Mouse (Mus musculus): ENCODE results near the gene Gdf3.
"Not testable (repeated sequence)": the region's sequence is repeated elsewhere in the genome, so short reads cannot be mapped to it uniquely, and the experiment has no call there.

The Gdf3 gene

DNA sequence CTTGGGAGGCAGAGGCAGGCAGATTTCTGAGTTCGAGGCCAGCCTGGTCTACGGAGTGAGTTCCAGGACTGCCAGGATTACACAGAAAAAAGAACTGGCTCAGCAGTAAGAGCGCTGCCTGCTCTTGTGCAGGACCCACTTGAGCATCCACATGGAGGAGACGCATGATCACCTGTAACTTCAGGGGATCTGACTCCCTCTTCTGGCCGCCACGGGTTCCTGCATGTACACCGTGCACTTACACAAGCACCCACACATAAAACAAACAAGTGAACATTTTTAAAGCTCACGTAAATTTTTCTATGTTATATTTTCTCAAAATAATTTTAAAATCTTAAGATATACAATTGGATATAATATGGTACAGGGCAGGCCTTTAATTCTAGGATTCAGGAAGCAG lies 4.4 kb downstream of the Gdf3 start:
- DNase-seq (ENCODE audit: low spot score in 2 of 2), result no peak

DNA sequence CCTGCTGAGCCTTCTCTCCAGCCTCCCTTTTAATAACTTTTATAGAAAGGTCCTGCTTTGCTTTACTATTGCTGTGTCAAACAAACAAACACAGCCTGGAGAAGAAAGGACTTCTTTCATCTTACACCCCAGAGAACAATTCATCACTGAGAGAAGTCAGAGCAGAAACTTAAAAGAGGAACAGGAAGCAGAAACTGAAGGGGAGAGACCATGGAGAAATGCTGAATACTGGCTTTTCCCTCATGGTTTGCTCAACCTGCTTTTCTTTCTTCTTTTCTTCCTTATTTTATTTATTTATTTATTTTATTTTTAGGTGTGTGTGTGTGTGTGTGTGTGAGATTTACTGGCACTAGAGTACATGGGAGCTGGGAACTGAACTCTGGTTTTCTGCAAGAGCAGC lies 5.6 kb downstream of the Gdf3 start:
- DNase-seq (ENCODE audit: low spot score in 2 of 2), result no peak

DNA sequence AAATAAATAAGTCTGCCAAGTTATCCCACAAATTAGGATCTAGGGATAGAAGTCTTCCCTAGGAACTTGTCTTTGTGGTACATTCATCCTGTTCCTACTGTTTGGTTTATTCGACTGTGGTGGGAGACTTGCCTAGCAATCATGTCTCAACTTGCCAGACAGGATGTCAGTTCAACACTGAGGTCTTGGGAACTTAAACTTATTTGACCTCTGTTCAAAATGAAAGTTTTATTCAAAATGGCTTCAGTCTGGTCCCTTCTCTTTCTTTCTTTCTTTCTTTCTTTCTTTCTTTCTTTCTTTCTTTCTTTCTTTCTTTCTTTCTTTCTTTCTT lies 6.9 kb downstream of the Gdf3 start:
- no peak for DNase-seq (ENCODE audit: low spot score in 2 of 2)

DNA sequence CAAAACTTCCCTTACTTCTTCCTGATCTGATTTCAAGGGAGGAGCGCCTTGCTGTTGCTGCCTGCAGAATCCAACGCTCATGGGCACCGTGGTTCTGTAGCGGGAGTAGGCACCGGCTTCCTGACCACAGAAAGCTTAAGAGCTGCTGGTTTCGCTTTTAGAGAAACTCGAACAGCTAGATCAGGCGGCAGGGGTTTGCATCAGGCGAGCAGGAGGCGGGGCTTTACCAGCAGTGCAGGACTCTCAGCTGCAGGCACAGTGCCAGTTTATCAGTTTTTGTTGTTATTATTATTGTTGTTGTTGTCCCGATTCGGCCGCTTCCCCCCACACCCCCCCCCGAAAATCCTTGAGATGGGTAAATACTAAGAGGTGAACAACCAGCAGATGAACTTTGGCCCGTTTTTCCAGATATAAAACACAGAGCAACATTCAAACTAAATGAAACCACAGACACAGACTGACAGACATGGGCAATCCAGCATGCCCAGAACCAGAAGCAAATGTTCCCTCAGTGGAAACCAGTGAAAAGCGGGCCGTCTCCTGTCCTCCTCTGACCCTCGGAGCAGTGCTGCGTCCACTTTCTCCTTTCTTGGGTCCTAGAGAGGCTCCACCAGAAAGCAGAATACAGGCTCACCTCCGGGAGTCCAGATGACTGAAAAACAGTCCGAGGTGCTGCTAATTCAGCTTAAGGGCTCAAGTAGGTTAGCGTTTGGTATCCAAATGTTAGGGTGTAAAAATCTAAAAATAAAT lies 7.5 kb downstream of the Gdf3 start, which contains the start of gene Apobec1:
TSS of gene Apobec1 (minus strand) at position 203 of the 750 bp plus-strand sequence.
- DNase-seq (ENCODE audit: low spot score in 2 of 2), result peak in 1 of 2 experiments; percentile 47

DNA sequence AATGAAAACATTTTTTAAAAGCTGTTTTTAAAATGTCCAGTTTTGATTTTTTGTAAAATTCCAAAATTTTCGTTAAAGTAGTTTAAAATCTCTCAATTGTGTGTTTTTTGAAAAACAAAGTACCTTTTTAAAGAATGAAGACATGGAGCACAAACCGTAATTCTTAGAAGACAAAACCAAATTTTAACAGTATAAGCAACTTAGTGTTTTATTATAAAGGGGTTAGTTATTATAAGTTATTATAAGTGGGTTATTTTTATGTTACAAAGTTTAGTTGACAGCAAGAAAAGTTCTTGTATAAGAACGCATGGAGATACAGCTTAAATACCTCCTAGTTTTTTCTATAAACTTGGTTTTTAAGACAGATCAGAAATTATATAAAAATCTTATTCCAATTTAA lies 8.3 kb downstream of the Gdf3 start:
- no peak for DNase-seq (ENCODE audit: low spot score in 2 of 2)

DNA sequence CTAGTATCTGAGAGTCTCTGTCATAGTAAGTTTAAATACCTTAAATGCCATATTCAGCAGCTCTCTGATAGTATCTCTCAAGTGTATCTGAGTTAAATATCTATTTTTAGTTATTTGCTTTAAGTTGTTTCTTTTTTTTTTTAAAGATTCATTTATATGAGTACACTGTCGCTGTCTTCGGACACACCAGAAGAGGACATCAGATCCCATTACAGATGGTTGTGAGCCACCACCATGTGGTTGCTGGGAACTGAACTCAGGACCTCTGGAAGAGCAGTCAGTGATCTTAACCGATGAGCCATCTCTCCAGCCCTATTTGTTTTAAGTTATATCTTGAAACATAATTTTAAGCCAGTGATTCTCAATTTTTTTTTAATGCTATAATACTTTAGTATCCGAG lies 8.9 kb downstream of the Gdf3 start:
- DNase-seq (ENCODE audit: low spot score in 2 of 2), result no peak

DNA sequence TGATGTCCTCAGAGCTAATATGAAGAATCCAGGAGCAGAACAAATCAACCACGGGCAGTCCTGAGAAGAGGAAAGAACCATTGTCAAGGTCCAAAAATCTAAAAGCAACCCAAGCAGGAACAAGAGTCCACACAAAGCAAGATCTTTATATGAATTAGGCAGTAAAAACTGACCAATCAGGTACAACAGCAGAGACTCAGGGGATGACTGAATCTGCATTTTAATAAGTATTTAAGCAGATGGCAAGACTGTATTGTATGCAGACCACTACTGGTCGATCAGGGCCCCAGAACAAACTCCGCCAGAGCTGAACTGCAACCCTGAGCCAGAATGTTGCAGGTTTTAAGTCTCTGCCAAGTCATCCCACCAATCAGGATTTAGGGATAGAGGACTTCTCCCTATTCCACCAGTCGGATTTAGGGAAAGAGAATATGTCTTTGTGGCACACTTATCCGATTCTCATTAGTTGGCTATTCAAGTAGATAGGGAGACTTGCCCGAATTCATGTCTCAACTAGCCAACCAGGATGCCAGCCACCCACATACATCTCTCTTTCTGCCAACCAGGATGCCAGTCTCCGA lies 9.7 kb downstream of the Gdf3 start:
- DNase-seq (ENCODE audit: low spot score in 2 of 2), result no peak

DNA sequence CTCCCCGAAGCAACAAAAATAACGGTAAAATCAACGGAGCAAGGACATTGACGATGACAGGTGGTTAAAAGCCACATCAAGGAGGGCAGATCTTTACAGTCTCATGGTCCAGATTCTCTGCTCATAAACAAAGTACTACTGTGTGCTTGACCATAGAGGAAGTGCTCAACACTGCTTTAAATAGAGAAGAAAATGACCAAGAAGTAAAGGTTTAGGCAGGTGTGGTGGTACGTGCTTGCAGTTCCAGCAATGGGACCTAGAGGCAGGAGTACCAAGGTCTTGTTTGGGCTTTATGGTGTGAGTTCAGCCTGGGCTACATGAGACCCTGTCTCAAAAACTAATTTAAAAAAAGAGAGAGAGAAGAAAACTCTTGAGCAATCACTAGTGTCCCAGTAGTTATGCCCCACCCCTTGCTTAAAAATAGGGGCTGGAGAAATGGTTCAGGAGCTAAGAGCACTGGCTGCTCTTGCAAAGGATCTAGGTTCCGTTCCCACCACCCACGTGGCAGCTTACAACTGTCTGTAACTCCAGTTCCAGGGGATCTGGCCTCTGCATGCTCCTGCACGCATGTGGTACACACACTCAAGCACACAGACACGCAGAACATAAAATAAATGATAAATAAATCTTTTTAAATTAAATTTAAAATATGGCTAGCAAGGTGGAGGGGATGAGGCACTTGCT lies 10.7 kb downstream of the Gdf3 start:
- DNase-seq (ENCODE audit: low spot score in 2 of 2), result no peak

DNA sequence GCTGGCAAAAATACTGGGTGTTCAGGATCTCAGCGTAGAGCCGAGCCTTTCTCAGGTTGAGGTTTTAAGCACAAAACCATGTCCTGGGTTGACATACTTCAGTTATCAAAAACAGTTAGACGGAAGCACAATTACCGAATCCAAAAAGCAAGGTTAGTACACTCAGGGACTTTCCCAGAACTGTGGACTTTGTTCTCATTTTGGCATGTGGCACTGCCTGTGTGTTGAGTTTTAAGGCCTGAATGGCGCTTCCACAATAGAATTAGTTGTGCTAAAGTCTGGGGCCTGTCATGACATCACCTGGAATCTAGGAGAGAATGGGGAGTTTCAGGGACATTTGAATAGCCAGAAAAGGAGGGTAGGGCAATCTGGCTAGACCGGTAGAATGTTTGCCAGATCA lies 11.5 kb downstream of the Gdf3 start:
- no peak for DNase-seq (ENCODE audit: low spot score in 2 of 2)

DNA sequence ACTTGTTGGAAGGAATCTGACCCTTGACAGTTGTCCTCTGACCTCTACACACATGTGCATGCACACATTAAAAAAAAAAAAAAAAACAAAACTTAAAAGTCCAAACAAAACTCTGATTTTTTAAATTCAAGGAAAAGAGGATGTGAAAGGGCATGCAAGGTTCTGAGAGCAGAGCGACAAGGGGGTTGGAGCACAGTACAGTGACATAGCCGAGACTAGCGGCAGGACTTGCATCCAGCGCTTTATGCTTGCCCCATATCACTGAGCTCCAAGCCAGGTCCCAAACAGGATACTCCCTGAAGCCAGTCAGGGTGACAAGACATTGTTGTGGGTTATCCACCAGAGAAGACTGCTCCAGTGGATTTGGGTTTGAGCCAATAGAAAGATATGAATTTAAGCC lies 11.9 kb downstream of the Gdf3 start:
- DNase-seq (ENCODE audit: low spot score in 2 of 2), result no peak

DNA sequence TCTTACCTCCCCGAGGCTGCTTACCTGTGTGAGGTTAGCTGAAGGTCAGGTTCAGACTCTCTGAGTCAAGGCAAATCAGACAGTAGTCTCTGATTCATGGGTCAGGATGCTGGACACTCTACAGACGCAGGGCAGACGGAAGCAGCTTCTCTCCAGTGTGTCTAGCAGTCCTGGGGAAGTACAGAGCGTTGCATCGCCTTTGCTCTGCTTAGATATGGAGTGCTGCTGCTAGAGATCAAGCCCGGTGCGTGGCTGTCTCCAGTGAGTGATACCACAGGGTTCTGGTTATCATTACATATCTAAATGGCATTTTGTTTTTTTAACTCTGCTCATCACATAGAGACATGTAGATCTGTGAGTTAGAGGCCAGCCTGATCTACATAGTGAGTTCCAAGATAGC lies 13.3 kb downstream of the Gdf3 start:
- DNase-seq (ENCODE audit: low spot score in 2 of 2), result no peak

DNA sequence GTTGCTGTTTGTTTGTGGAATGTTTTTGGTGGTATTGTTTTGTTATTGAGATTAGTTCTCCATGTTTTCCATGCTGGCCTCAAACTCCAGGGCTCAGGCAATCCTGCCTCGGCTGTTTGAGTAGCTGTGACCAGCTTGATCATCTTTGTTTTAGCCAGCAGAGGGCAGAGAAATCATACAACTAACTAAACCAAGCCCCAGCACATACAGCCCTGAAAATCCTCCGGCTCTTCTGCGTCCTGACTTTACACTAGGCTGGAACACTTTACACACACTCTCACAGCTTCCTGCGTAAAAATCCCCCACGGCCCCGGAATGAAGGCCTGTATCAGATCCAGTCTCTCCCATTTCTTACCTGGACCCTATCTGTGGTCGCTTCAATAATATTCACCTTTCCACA lies 14.2 kb downstream of the Gdf3 start:
- DNase-seq (ENCODE audit: low spot score in 2 of 2), result peak in 1 of 2 experiments; percentile 19

DNA sequence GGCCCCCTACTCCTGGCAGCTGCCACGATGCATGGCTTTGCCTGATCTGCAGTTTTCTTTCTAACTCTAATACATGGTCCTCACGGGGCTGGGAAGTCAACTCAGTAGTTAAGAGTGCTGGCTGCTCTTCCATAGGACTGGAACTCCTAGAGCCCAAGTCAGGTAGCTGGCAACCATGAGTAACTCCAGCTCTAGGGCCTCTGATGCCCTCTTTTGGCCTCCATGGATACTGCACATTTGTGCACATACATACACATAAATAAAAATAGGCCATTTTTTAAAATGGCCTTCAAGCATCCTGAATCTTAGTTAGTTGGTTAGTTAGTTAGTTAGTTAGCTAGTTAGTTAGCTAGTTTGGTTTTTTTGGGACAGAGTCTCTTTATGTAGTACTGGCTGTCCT lies 17.0 kb downstream of the Gdf3 start:
- no peak for DNase-seq (ENCODE audit: low spot score in 2 of 2)

DNA sequence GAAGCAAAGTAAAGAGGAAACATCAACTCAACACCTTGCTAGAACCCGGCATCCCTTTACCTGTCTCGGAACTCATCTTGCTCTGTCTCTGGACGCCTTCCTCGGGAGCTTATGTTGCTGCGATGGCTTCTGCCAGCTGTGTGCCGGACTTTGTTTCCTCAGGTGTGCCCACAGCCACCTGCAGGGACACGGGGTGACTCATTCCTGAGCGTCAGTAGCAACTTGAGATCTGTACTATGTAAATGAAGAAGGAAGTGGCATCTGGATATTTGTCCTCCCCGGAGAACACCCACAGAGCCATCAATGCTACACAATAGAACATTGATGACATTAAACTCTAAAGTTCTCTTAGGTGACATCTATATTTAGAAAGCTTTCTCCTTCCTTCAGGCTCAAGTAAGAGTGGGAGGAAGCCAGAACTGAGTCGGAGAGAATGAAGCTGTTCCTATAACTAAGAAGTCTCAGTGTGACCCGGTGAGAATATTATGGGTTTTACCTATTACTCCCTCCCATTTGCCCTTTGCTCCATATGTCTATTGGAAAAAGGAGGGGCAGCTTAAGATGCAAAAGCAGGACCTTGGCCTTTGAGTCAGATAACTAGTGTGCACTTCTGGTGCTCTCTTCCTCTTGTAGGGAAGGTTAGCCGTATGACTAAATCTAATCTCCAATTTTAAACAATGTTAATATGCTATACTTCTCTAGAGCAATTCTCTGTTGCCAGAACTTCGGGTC lies 18.7 kb downstream of the Gdf3 start:
- no peak for DNase-seq (ENCODE audit: low spot score in 2 of 2)

DNA sequence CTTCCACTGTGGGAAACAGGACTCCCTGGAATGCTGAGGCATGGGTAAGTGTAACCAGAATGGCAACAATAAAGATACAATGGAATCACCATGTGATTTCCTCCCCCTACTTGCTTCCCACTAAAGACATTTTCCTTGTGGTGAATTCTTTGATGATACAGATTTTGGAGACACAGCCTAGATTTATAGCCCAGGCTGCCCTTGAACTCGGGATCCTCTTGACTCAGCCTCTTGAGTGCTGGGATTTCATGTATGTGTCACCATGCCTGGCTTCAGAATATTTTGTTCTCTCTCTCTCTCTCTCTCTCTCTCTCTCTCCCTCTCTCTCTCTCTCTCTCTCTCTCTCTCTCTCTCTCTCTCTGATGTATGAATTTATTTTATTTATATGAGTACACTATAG lies 30.8 kb downstream of the Gdf3 start:
- DNase-seq (ENCODE audit: low spot score in 2 of 2), result no peak

DNA sequence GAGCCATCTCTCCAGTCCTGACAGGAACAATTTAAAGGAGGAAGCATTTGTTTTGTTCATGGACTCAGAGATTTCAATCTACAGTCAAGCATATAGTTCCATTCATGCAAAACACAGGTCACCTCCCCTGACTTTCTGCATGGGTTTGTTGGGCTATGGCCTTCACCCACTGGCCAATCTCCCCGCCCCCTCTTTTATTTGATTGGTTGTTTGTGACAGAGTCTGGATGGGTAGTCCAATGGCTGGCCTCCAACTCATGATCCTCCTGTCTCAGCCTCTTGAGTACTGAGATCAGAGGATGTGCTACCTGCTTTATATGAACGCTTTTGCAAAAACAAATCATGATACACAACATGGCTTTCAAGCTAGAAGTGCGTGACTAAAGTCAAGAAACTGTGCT lies 32.9 kb downstream of the Gdf3 start:
- no peak for DNase-seq (ENCODE audit: low spot score in 2 of 2)

DNA sequence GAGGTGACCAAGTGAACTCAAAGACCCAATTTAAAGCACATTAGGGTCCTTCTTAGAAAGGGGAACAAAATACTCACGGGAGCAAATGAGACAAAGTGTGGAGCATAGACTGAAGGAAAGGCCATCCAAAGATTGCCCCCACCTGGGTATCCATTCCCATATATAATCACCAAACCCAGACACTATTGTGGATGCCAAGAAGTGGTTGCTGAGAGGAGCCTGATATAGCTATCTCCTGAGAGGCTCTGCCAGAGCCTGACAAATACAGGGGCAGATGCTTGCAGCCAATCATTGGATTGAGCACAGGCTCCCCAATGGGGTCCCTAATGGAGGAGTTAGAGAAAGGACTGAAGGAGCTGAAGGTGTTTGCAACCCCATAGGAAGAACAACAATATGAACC lies 34.9 kb downstream of the Gdf3 start:
- not testable (repeated sequence) for DNase-seq (ENCODE audit: low spot score in 2 of 2)

DNA sequence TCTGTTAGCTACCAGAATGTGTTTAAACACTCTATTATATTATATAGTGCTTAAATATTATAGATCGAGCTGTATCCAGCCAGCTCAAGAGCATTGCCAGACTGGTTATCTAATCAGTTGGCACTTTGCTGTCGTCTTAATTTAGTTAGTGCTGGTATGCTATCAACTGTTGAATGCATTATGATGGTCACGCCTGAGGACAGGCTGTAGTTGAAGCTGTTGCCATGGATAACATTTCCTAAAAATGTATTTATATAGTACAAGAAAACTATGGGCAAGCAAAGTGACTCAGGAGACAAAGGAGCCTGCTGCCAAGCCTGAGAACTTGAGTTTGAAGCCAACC lies 38.3 kb downstream of the Gdf3 start:
- no peak for DNase-seq (ENCODE audit: low spot score in 2 of 2)

DNA sequence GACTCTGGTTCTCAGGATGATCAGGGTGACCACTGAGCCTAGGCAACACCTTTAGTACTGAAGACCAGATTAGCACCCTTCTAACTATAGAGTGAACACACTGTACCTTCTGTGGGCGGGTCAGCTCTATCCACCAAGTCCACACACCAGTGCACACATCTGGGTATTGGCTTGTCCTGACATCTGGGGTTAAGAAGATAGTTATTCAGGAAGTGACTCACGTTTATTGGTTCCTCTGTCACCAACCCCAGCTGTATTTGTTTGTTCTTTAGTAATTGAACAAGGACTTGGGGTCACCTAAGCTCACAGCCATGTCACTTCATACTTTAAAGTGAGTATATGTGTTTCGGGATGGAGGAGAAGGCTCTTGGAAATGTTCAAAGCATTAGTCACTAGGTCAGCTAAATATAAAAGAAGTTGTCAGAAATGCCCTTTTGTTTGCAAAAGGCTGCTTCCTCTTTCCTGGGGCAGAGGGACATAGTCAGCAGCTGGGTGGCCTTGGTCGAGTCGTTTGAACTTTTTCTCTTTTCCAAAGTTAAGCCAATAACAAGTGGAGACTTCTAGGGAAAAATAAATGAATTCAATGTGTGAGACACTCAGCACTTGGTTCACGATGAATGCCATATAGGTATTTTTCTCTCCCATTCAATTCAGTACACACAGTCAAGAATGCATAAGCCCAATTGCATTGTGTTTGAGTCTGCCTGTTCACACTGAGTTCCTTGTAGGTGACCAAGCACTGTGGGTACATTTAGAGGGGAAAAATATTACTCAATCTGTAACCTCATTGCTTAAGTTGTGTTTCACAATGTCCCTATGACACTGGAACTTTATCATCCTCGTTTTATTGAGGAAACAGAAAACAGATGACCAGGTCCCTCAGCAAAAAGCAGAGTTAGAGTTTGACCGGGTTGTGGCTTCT lies 38.9 kb downstream of the Gdf3 start:
- no peak for DNase-seq (ENCODE audit: low spot score in 2 of 2)

DNA sequence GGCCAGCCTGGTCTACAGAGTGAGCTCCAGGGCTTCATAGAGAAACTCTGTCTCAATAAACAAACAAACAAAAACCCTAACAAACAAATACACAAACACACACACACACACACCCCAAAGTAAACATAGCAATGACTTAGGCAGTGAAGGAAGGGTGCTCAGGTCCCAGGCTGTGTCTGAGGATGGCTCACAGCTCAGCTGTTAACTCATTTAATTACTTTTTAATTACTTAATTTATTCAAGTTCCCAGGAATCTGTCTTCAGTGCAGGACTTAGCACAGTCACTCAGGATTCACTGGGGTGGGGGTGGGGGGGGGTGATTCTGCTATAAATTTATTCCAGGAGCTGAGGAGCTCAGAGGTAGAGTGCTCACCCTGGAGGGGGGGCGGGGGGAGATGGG lies 40.1 kb downstream of the Gdf3 start:
- DNase-seq (ENCODE audit: low spot score in 2 of 2), result no peak

DNA sequence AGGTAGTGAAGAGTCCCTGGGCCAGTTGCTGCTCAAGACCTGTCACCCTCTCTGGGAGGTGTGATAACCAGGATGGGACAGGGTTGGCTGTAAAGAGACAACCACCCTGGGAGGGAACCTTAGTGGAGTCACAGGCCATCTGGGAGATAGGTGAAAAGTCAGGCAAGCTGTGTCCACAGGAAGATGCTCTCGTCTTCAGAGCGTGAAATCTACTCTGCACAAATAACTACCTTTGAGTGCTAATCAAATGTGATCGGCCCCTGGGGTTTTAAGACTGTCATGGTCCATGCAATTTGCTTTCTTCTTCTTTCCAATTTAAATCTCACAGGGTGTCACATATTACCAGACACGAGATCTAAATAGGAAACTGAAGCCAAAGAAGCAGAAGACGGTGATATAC lies 40.8 kb downstream of the Gdf3 start:
- DNase-seq (ENCODE audit: low spot score in 2 of 2), result no peak

All from left cerebral cortex, adult 9 months (tissue).